Mouse (Mus musculus): ENCODE measurements at regions not wholly inside any gene's neighbourhood (a gene's known extent, or its start where the extent isn't known, plus 50 kb on each side); places are given as distances from the start of the nearest gene placed in this dataset.

- TF ChIP-seq CTCF (IDR thresholded peaks at IDR 0.05): no peak
- no peak for TF ChIP-seq EP300 (IDR thresholded peaks at IDR 0.05)
These were observed 359.0 kb upstream of the Adamts16 start for GRCm38 (mm10) chr13:71200656-71201055.
